Mouse (Mus musculus): ENCODE data around the gene Unc5b.

DNA sequence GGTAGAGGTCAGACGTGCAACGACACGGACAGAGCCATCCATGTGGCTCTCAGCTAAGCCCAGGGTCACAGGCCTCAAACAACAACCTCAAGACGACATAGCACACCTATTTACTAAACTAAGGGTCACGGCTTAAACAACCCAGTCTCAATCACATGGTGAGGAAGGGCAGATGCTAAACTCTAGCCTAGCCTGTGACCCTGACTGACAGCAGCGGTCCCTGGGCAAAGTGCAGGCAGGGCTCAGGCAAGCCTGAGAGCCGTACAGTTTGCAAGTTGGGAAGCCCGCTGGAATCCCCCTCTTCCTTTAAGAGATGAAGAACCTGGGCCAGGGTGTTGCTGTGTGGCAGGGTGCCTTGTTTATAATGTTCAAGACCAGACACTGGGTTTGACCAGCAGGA, 36.6 kb downstream of the Unc5b start:
- TF ChIP-seq CTCF (IDR thresholded peaks at IDR 0.05; ENCODE audit: low read depth) (no peak), EP300 (IDR thresholded peaks at IDR 0.05; ENCODE audit: low read depth) (no peak)

Data from heart, postnatal 0 days (tissue).